Mouse (Mus musculus) sigmoid colon, adult 10 weeks (tissue): Measurements from ENCODE around the gene Gabra5. TPM values are rescaled to one million over a fixed set of nuclear protein-coding genes. Genes with fewer than 3 reads are reported as not detected.

Source experiments
- polyA plus RNA-seq: library from polyadenylated mRNA; stranded (reverse); fragments of 350-450 nt; fragmentation: Illumina TruSeq; extraction: RNeasy Lipid Tissue Mini Kit (QIAGEN cat#74804); gene quantifications from one replicate; pipeline ENCODE4 v1.2.3, GENCODE M21; 2014; ENCODE audit warnings: low read depth, low replicate concordance

Gabra5 gene
- polyA plus RNA-seq: not detected

GRCm38 (mm10) chr7:57509681-57510141 is at the start of gene Gabra5:
Gene Gabra5 (minus strand): TSS chr7:57510059.

GRCm38 (mm10) chr7:57419392-57419791 is 90.5 kb downstream of the Gabra5 start, which contains the start of gene Gabrb3:
Gene Gabrb3 (plus strand): TSS chr7:57419692.

GRCm38 (mm10) chr7:57386517-57387340 is 123.1 kb downstream of the Gabra5 start, which contains the start of gene Gabrg3:
Gene Gabrg3 (minus strand): TSS chr7:57387188.

Other genes starting within 250 kb of the Gabra5 start
- 0.82 TPM for gene Gabrg3, start 122.9 kb downstream of the Gabra5 start, polyA plus RNA-seq
- 2.2 TPM for gene Gabrb3, start 90.4 kb downstream of the Gabra5 start, polyA plus RNA-seq